Mouse (Mus musculus): ENCODE results near the gene 1190005I06Rik. TPM values are rescaled to one million over a fixed set of nuclear protein-coding genes. Genes with fewer than 3 reads are reported as not detected.

Gene 1190005I06Rik
- polyA plus RNA-seq, 1 experiment from 2014 or later: 5.1 TPM

GRCm38 (mm10) chr8:120667561-120668373 is 20.3 kb upstream of the 1190005I06Rik start, which contains the start of the genes Gm27021 and Cox4i1:
TSS of gene Gm27021 (minus strand) at chr8:120668079.
TSS of gene Cox4i1 (plus strand) at chr8:120668222.
- peak within 1 kb of the TSS; percentile 87 for H3K27ac ChIP-seq (ENCODE audit: low read depth)
- H3K27me3 ChIP-seq (ENCODE audit: insufficient read depth, low read length): no peaks in the 10 kb centered on the region
- DNase-seq: peak; percentile 96
- H3K4me2 ChIP-seq: peak within 1 kb of the TSS; percentile 94
- H3K9me3 ChIP-seq (ENCODE audit: low read depth, low read length): no peaks in the 10 kb centered on the region
- WGBS: under 1% methylated on average over 105 of the region's 105 CpGs
- H3K36me3 ChIP-seq (ENCODE audit: insufficient read depth): peaks cover 35% of the 10 kb centered on the region
- peak within 1 kb of the TSS; percentile 96 for H3K9ac ChIP-seq
- H3K4me3 ChIP-seq (ENCODE audit: low read depth, low read length): peak within 1 kb of the TSS; percentile 97
- no peak; the same call in 1 of the 2 replicates for TF ChIP-seq CTCF (IDR thresholded peaks at IDR 0.05; ENCODE audit: low read depth)
- H3K4me1 ChIP-seq (ENCODE audit: insufficient read depth): peaks cover 15% of the 10 kb centered on the region; the same call in 1 of the 2 replicates
- peak; percentile 94 for ATAC-seq (ENCODE audit: insufficient read depth)

- Histone ChIP-seq H3K4me3 (ENCODE audit: low read depth, low read length) (peak overlapping the region; percentile 97), H3K9me3 (ENCODE audit: low read depth, low read length) (no peaks in the 10 kb centered on the region), H3K4me2 (peak overlapping the region; percentile 94), H3K9ac (peak overlapping the region; percentile 96), H3K27me3 (ENCODE audit: insufficient read depth, low read length) (no peaks in the 10 kb centered on the region), H3K4me1 (ENCODE audit: insufficient read depth) (peaks cover 15% of the 10 kb centered on the region; the same call in 1 of the 2 replicates), H3K36me3 (ENCODE audit: insufficient read depth) (peaks cover 26% of the 10 kb centered on the region), H3K27ac (ENCODE audit: low read depth) (peak overlapping the region; percentile 87)
- ATAC-seq (ENCODE audit: insufficient read depth) (no peak), DNase-seq (peak; percentile 37)
- TF ChIP-seq CTCF (IDR thresholded peaks at IDR 0.05; ENCODE audit: low read depth): no peak
- 2% methylated on average over 17 of the region's 17 CpGs for WGBS
Observed at GRCm38 (mm10) chr8:120666807-120667470, 19.5 kb upstream of the 1190005I06Rik start.

GRCm38 (mm10) chr8:120665726-120666455 is 18.5 kb upstream of the 1190005I06Rik start:
- Histone ChIP-seq H3K9ac (no peak overlapping the region; the same call in 1 of the 2 replicates), H3K27me3 (ENCODE audit: insufficient read depth, low read length) (no peaks in the 10 kb centered on the region), H3K9me3 (ENCODE audit: low read depth, low read length) (no peaks in the 10 kb centered on the region), H3K4me1 (ENCODE audit: insufficient read depth) (peaks cover 15% of the 10 kb centered on the region; the same call in 1 of the 2 replicates), H3K36me3 (ENCODE audit: insufficient read depth) (peaks cover 16% of the 10 kb centered on the region), H3K4me3 (ENCODE audit: low read depth, low read length) (peak overlapping the region; percentile 97; the same call in 1 of the 2 replicates), H3K27ac (ENCODE audit: low read depth) (no peak overlapping the region), H3K4me2 (peak overlapping the region; percentile 94)
- WGBS: 73% methylated on average over 3 of the region's 3 CpGs
- ATAC-seq (ENCODE audit: insufficient read depth): no peak
- peak; percentile 39 for DNase-seq
- TF ChIP-seq CTCF (IDR thresholded peaks at IDR 0.05; ENCODE audit: low read depth): peak; percentile 44

GRCm38 (mm10) chr8:120664566-120664965 is 17.1 kb upstream of the 1190005I06Rik start:
- H3K36me3 ChIP-seq (ENCODE audit: insufficient read depth): peaks cover 10% of the 10 kb centered on the region; the same call in 1 of the 2 replicates
- ATAC-seq (ENCODE audit: insufficient read depth) (no peak), DNase-seq (no peak)
- no peak for TF ChIP-seq CTCF (IDR thresholded peaks at IDR 0.05; ENCODE audit: low read depth)
- no peak overlapping the region for H3K4me2 ChIP-seq
- 70% methylated on average over 6 of the region's 6 CpGs for WGBS
- H3K27ac ChIP-seq (ENCODE audit: low read depth): no peak overlapping the region
- H3K9me3 ChIP-seq (ENCODE audit: low read depth, low read length): no peaks in the 10 kb centered on the region
- no peaks in the 10 kb centered on the region for H3K27me3 ChIP-seq (ENCODE audit: insufficient read depth, low read length)
- H3K4me3 ChIP-seq (ENCODE audit: low read depth, low read length): no peak overlapping the region
- H3K4me1 ChIP-seq (ENCODE audit: insufficient read depth): peaks cover 15% of the 10 kb centered on the region; the same call in 1 of the 2 replicates
- no peak overlapping the region for H3K9ac ChIP-seq

- 84% methylated on average over 8 of the region's 8 CpGs for WGBS
- Histone ChIP-seq H3K4me3 (ENCODE audit: low read depth, low read length) (no peak overlapping the region), H3K27me3 (ENCODE audit: insufficient read depth, low read length) (no peaks in the 10 kb centered on the region), H3K4me1 (ENCODE audit: insufficient read depth) (no peaks in the 10 kb centered on the region), H3K36me3 (ENCODE audit: insufficient read depth) (peaks cover 60% of the 10 kb centered on the region), H3K27ac (ENCODE audit: low read depth) (no peak overlapping the region), H3K4me2 (no peak overlapping the region), H3K9ac (no peak overlapping the region), H3K9me3 (ENCODE audit: low read depth, low read length) (no peaks in the 10 kb centered on the region)
- DNase-seq (no peak), ATAC-seq (ENCODE audit: insufficient read depth) (no peak)
- no peak for TF ChIP-seq CTCF (IDR thresholded peaks at IDR 0.05; ENCODE audit: low read depth)
Observed at GRCm38 (mm10) chr8:120657415-120657814, 10.0 kb upstream of the 1190005I06Rik start.

- Histone ChIP-seq H3K4me1 (ENCODE audit: insufficient read depth) (no peaks in the 10 kb centered on the region), H3K27me3 (ENCODE audit: insufficient read depth, low read length) (no peaks in the 10 kb centered on the region), H3K4me2 (no peak overlapping the region), H3K27ac (ENCODE audit: low read depth) (no peak overlapping the region), H3K9ac (no peak overlapping the region), H3K36me3 (ENCODE audit: insufficient read depth) (peaks cover 60% of the 10 kb centered on the region), H3K9me3 (ENCODE audit: low read depth, low read length) (no peaks in the 10 kb centered on the region), H3K4me3 (ENCODE audit: low read depth, low read length) (no peak overlapping the region)
- DNase-seq: no peak
- TF ChIP-seq CTCF (IDR thresholded peaks at IDR 0.05; ENCODE audit: low read depth): no peak
- no peak for ATAC-seq (ENCODE audit: insufficient read depth)
- 92% methylated on average over 7 of the region's 7 CpGs for WGBS
Observed at GRCm38 (mm10) chr8:120656322-120657052, 9.1 kb upstream of the 1190005I06Rik start.

Measured in lung, embryonic 14.5 days (tissue).